Mouse (Mus musculus): ENCODE measurements around the gene Nmnat1.

- no peak for TF ChIP-seq POLR2A (IDR thresholded peaks at IDR 0.05; ENCODE audit: insufficient read depth, low read depth, low read length)
- TF ChIP-seq CTCF (IDR thresholded peaks at IDR 0.05; ENCODE audit: insufficient read depth, low read depth, low read length) = no peak
Observed at GRCm38 (mm10) chr4:149475096-149475495, 9.9 kb downstream of the Nmnat1 start.
